Mouse (Mus musculus): ENCODE results near the gene Tmem151b. TPM values are rescaled to one million over a fixed set of nuclear protein-coding genes. Genes with fewer than 3 reads are reported as not detected.

Gene Tmem151b
- polyA plus RNA-seq, 1 experiment: 1.2 TPM

- Histone ChIP-seq H3K4me3 (ENCODE audit: insufficient read depth, poor library complexity, severe bottlenecking) (no peak overlapping the region), H3K79me3 (ENCODE audit: low read depth) (no peaks in the 10 kb centered on the region), H3K36me3 (ENCODE audit: control insufficient read depth, insufficient read depth) (no peaks in the 10 kb centered on the region), H3K79me2 (ENCODE audit: control insufficient read depth, insufficient read depth) (no peaks in the 10 kb centered on the region), H3ac (ENCODE audit: control insufficient read depth, insufficient read length, low read depth) (no peak overlapping the region), H3K27me3 (ENCODE audit: control insufficient read depth, insufficient read depth, insufficient read length) (peaks cover 72% of the 10 kb centered on the region)
- no peak for TF ChIP-seq CEBPB (IDR thresholded peaks at IDR 0.05; ENCODE audit: low read depth)
- no peak for TF ChIP-seq MYOG (IDR thresholded peaks at IDR 0.05; ENCODE audit: control insufficient read depth, extremely low read depth, insufficient read length)
- TF ChIP-seq CTCF (IDR thresholded peaks at IDR 0.05; ENCODE audit: control insufficient read depth, insufficient read depth, insufficient read length): no peak
- no peak for TF ChIP-seq MAX (IDR thresholded peaks at IDR 0.05)
- no peak for TF ChIP-seq MYOD1 (IDR thresholded peaks at IDR 0.05; ENCODE audit: control insufficient read depth, insufficient read length, low read depth)
- TF ChIP-seq USF1 (IDR thresholded peaks at IDR 0.05; ENCODE audit: low read depth): no peak
- TF ChIP-seq FOSL1 (IDR thresholded peaks at IDR 0.05; ENCODE audit: insufficient read depth, low read length, poor library complexity, severe bottlenecking): no peak
Measured at GRCm38 (mm10) chr17:45539664-45540063, 9.8 kb downstream of the Tmem151b start.

- Histone ChIP-seq H3ac (ENCODE audit: control insufficient read depth, insufficient read length, low read depth) (no peak overlapping the region), H3K4me3 (ENCODE audit: insufficient read depth, poor library complexity, severe bottlenecking) (no peak overlapping the region), H3K36me3 (ENCODE audit: control insufficient read depth, insufficient read depth) (no peaks in the 10 kb centered on the region), H3K27me3 (ENCODE audit: control insufficient read depth, insufficient read depth, insufficient read length) (peaks cover 72% of the 10 kb centered on the region), H3K79me2 (ENCODE audit: control insufficient read depth, insufficient read depth) (no peaks in the 10 kb centered on the region), H3K79me3 (ENCODE audit: low read depth) (no peaks in the 10 kb centered on the region)
- TF ChIP-seq MYOD1 (IDR thresholded peaks at IDR 0.05; ENCODE audit: control insufficient read depth, insufficient read length, low read depth) (no peak), USF1 (IDR thresholded peaks at IDR 0.05; ENCODE audit: low read depth) (no peak), MYOG (IDR thresholded peaks at IDR 0.05; ENCODE audit: control insufficient read depth, extremely low read depth, insufficient read length) (no peak), FOSL1 (IDR thresholded peaks at IDR 0.05; ENCODE audit: insufficient read depth, low read length, poor library complexity, severe bottlenecking) (no peak), CTCF (IDR thresholded peaks at IDR 0.05; ENCODE audit: control insufficient read depth, insufficient read depth, insufficient read length) (no peak), CEBPB (IDR thresholded peaks at IDR 0.05; ENCODE audit: low read depth) (no peak)
Measured at GRCm38 (mm10) chr17:45538394-45538793, 11.1 kb downstream of the Tmem151b start.

- H3ac ChIP-seq (ENCODE audit: control insufficient read depth, insufficient read length, low read depth): no peak overlapping the region
- H3K36me3 ChIP-seq (ENCODE audit: control insufficient read depth, insufficient read depth): no peaks in the 10 kb centered on the region
- peaks cover 79% of the 10 kb centered on the region for H3K27me3 ChIP-seq (ENCODE audit: control insufficient read depth, insufficient read depth, insufficient read length)
- H3K79me3 ChIP-seq (ENCODE audit: low read depth): no peaks in the 10 kb centered on the region
- H3K4me3 ChIP-seq (ENCODE audit: insufficient read depth, poor library complexity, severe bottlenecking): no peak overlapping the region
- TF ChIP-seq USF1 (IDR thresholded peaks at IDR 0.05; ENCODE audit: low read depth) (no peak), MYOG (IDR thresholded peaks at IDR 0.05; ENCODE audit: control insufficient read depth, extremely low read depth, insufficient read length) (no peak), MAX (IDR thresholded peaks at IDR 0.05) (no peak), CTCF (IDR thresholded peaks at IDR 0.05; ENCODE audit: control insufficient read depth, insufficient read depth, insufficient read length) (no peak), MYOD1 (IDR thresholded peaks at IDR 0.05; ENCODE audit: control insufficient read depth, insufficient read length, low read depth) (no peak), CEBPB (IDR thresholded peaks at IDR 0.05; ENCODE audit: low read depth) (no peak), FOSL1 (IDR thresholded peaks at IDR 0.05; ENCODE audit: insufficient read depth, low read length, poor library complexity, severe bottlenecking) (no peak)
- no peaks in the 10 kb centered on the region for H3K79me2 ChIP-seq (ENCODE audit: control insufficient read depth, insufficient read depth)
Measured at GRCm38 (mm10) chr17:45536264-45536663, 13.2 kb downstream of the Tmem151b start.

GRCm38 (mm10) chr17:45532896-45533295 is 16.6 kb downstream of the Tmem151b start:
- no peaks in the 10 kb centered on the region for H3K79me2 ChIP-seq (ENCODE audit: control insufficient read depth, insufficient read depth)
- no peak for TF ChIP-seq FOSL1 (IDR thresholded peaks at IDR 0.05; ENCODE audit: insufficient read depth, low read length, poor library complexity, severe bottlenecking)
- TF ChIP-seq CEBPB (IDR thresholded peaks at IDR 0.05; ENCODE audit: low read depth): no peak
- no peak for TF ChIP-seq USF1 (IDR thresholded peaks at IDR 0.05; ENCODE audit: low read depth)
- TF ChIP-seq MYOG (IDR thresholded peaks at IDR 0.05; ENCODE audit: control insufficient read depth, extremely low read depth, insufficient read length): no peak
- no peak for TF ChIP-seq CTCF (IDR thresholded peaks at IDR 0.05; ENCODE audit: control insufficient read depth, insufficient read depth, insufficient read length)
- TF ChIP-seq MYOD1 (IDR thresholded peaks at IDR 0.05; ENCODE audit: control insufficient read depth, insufficient read length, low read depth): no peak
- H3K4me3 ChIP-seq (ENCODE audit: insufficient read depth, poor library complexity, severe bottlenecking): no peak overlapping the region
- no peaks in the 10 kb centered on the region for H3K79me3 ChIP-seq (ENCODE audit: low read depth)
- no peak overlapping the region for H3ac ChIP-seq (ENCODE audit: control insufficient read depth, insufficient read length, low read depth)
- H3K36me3 ChIP-seq (ENCODE audit: control insufficient read depth, insufficient read depth): no peaks in the 10 kb centered on the region
- H3K27me3 ChIP-seq (ENCODE audit: control insufficient read depth, insufficient read depth, insufficient read length): peaks cover 68% of the 10 kb centered on the region

GRCm38 (mm10) chr17:45530346-45530782 is 19.1 kb downstream of the Tmem151b start:
- H3ac ChIP-seq (ENCODE audit: control insufficient read depth, insufficient read length, low read depth): no peak overlapping the region
- H3K79me2 ChIP-seq (ENCODE audit: control insufficient read depth, insufficient read depth): no peaks in the 10 kb centered on the region
- TF ChIP-seq MAX (IDR thresholded peaks at IDR 0.05): no peak
- TF ChIP-seq CEBPB (IDR thresholded peaks at IDR 0.05; ENCODE audit: low read depth): no peak
- TF ChIP-seq MYOG (IDR thresholded peaks at IDR 0.05; ENCODE audit: control insufficient read depth, extremely low read depth, insufficient read length): no peak
- TF ChIP-seq FOSL1 (IDR thresholded peaks at IDR 0.05; ENCODE audit: insufficient read depth, low read length, poor library complexity, severe bottlenecking): no peak
- TF ChIP-seq CTCF (IDR thresholded peaks at IDR 0.05; ENCODE audit: control insufficient read depth, insufficient read depth, insufficient read length): no peak
- no peak for TF ChIP-seq MYOD1 (IDR thresholded peaks at IDR 0.05; ENCODE audit: control insufficient read depth, insufficient read length, low read depth)
- TF ChIP-seq USF1 (IDR thresholded peaks at IDR 0.05; ENCODE audit: low read depth): no peak
- peaks cover 61% of the 10 kb centered on the region for H3K27me3 ChIP-seq (ENCODE audit: control insufficient read depth, insufficient read depth, insufficient read length)
- H3K79me3 ChIP-seq (ENCODE audit: low read depth): no peaks in the 10 kb centered on the region
- no peak overlapping the region for H3K4me3 ChIP-seq (ENCODE audit: insufficient read depth, poor library complexity, severe bottlenecking)
- no peaks in the 10 kb centered on the region for H3K36me3 ChIP-seq (ENCODE audit: control insufficient read depth, insufficient read depth)

GRCm38 (mm10) chr17:45526571-45526970 is 22.9 kb downstream of the Tmem151b start:
- Histone ChIP-seq H3K79me3 (ENCODE audit: low read depth) (no peaks in the 10 kb centered on the region), H3ac (ENCODE audit: control insufficient read depth, insufficient read length, low read depth) (no peak overlapping the region), H3K36me3 (ENCODE audit: control insufficient read depth, insufficient read depth) (no peaks in the 10 kb centered on the region), H3K27me3 (ENCODE audit: control insufficient read depth, insufficient read depth, insufficient read length) (peaks cover 58% of the 10 kb centered on the region), H3K79me2 (ENCODE audit: control insufficient read depth, insufficient read depth) (no peaks in the 10 kb centered on the region), H3K4me3 (ENCODE audit: insufficient read depth, poor library complexity, severe bottlenecking) (no peak overlapping the region)
- TF ChIP-seq MAX (IDR thresholded peaks at IDR 0.05): no peak
- TF ChIP-seq MYOG (IDR thresholded peaks at IDR 0.05; ENCODE audit: control insufficient read depth, extremely low read depth, insufficient read length): no peak
- TF ChIP-seq CTCF (IDR thresholded peaks at IDR 0.05; ENCODE audit: control insufficient read depth, insufficient read depth, insufficient read length): no peak
- TF ChIP-seq USF1 (IDR thresholded peaks at IDR 0.05; ENCODE audit: low read depth): no peak
- no peak for TF ChIP-seq FOSL1 (IDR thresholded peaks at IDR 0.05; ENCODE audit: insufficient read depth, low read length, poor library complexity, severe bottlenecking)
- TF ChIP-seq CEBPB (IDR thresholded peaks at IDR 0.05; ENCODE audit: low read depth): no peak
- no peak for TF ChIP-seq MYOD1 (IDR thresholded peaks at IDR 0.05; ENCODE audit: control insufficient read depth, insufficient read length, low read depth)
